Mouse (Mus musculus) hindbrain, embryonic 14.5 days (tissue): Measurements from ENCODE around the gene Cdt1. TPM values are rescaled to one million over a fixed set of nuclear protein-coding genes. Genes with fewer than 3 reads are reported as not detected.

Experiments
- ATAC-seq: fragments of 200-750 bp; cut with Nextera tagmentation; 2 replicates; pipeline ENCODE4 v1.8.0; 2017; ENCODE audit warnings: moderate number of reproducible peaks, mild to moderate bottlenecking, moderate TSS enrichment, moderate library complexity; ENCODE audit not compliant: low FRiP score
- DNase-seq: peaks from one replicate; pipeline ENCODE4 v3.0.0-alpha.2; 2015; ENCODE audit warnings: low spot score
- H3K27ac ChIP-seq: fragments of 300-500 bp; sonication (generic); 2 replicates; pipeline ENCODE4 v1.5.1; 2014; ENCODE audit warnings: mild to moderate bottlenecking, moderate library complexity
- H3K27me3 ChIP-seq: fragments of 300-500 bp; sonication (generic); 2 replicates; pipeline ENCODE4 v1.6.1; 2014; ENCODE audit warnings: mild to moderate bottlenecking, low read length, mixed read lengths; ENCODE audit not compliant: control insufficient read depth, insufficient read depth
- H3K36me3 ChIP-seq: fragments of 300-500 bp; sonication (generic); replicated peaks from 2 replicates; pipeline ENCODE4 v1.6.1; 2014; ENCODE audit not compliant: control insufficient read depth, insufficient read depth
- H3K4me1 ChIP-seq: fragments of 300-500 bp; sonication (generic); replicated peaks from 2 replicates; pipeline ENCODE4 v1.6.1; 2014; ENCODE audit warnings: antibody characterized with exemption, low read length, mixed read lengths; ENCODE audit not compliant: control insufficient read depth, insufficient read depth
- H3K4me2 ChIP-seq: fragments of 300-500 bp; sonication (generic); replicated peaks from 2 replicates; pipeline ENCODE4 v1.6.1; 2014; ENCODE audit warnings: mild to moderate bottlenecking, moderate library complexity
- H3K4me3 ChIP-seq: fragments of 300-500 bp; sonication (generic); replicated peaks from 2 replicates; pipeline ENCODE4 v1.5.1; 2014; ENCODE audit warnings: mild to moderate bottlenecking, low read length
- H3K9ac ChIP-seq: fragments of 300-500 bp; sonication (generic); 2 replicates; pipeline ENCODE4 v1.6.1; 2014
- H3K9me3 ChIP-seq: fragments of 300-500 bp; sonication (generic); 2 replicates; pipeline ENCODE4 v1.6.1; 2016; ENCODE audit warnings: low read length; ENCODE audit not compliant: control insufficient read depth
- whole genome bisulfite sequencing: fragments of 180-500 bp; shearing (Covaris S2); extraction: QIAGEN DNeasy Blood & Tissue Kit; methylation state at CpG from one replicate; pipeline ENCODE4 v1.1.7; 2014; 5-methylcytosine and 5-hydroxymethylcytosine counted together
- microRNA-seq: library from miRNA; unstranded; fragments of <30 nt; microRNA quantifications from one replicate; pipeline ENCODE4, GENCODE M21; 2016
- polyA plus RNA-seq: library from polyadenylated mRNA; unstranded; fragments of >200 nt; fragmentation: Nextera tagmentation; extraction: Ambion mirVana; gene quantifications from 2 replicates; pipeline ENCODE4 v1.2.1, GENCODE M21; 2014

The Cdt1 gene
- polyA plus RNA-seq, 1 experiment from 2014 or later = 6.2 TPM

- DNase-seq (peak; percentile 99), ATAC-seq (peak; percentile 97)
- Histone ChIP-seq H3K36me3 (peaks cover 13% of the 10 kb centered on the region), H3K27me3 (no peaks in the 10 kb centered on the region), H3K9ac (peak within 1 kb of the TSS; percentile 89), H3K9me3 (no peaks in the 10 kb centered on the region), H3K4me3 (peak within 1 kb of the TSS; percentile 72), H3K27ac (peak within 1 kb of the TSS; percentile 88), H3K4me2 (peak within 1 kb of the TSS; percentile 85), H3K4me1 (peaks cover 17% of the 10 kb centered on the region)
- under 1% methylated on average over 55 of the region's 57 CpGs for WGBS
These were observed 43.7 kb downstream of the Cdt1 start, which contains the start of the genes Galns and Trappc2l for GRCm38 (mm10) chr8:122611295-122612133. Gene Galns, minus strand, starts transcription at chr8:122611463. Gene Trappc2l, plus strand, starts transcription at chr8:122611640.

GRCm38 (mm10) chr8:122616181-122616905 is 48.5 kb downstream of the Cdt1 start:
- Histone ChIP-seq H3K36me3 (peaks cover 13% of the 10 kb centered on the region), H3K9ac (no peak overlapping the region), H3K4me1 (peaks cover 9% of the 10 kb centered on the region), H3K9me3 (no peaks in the 10 kb centered on the region), H3K27ac (no peak overlapping the region), H3K4me3 (no peak overlapping the region), H3K4me2 (no peak overlapping the region), H3K27me3 (no peaks in the 10 kb centered on the region)
- ATAC-seq = no peak
- no peak for DNase-seq
- WGBS = 82% methylated on average over 9 of the region's 9 CpGs

DNA sequence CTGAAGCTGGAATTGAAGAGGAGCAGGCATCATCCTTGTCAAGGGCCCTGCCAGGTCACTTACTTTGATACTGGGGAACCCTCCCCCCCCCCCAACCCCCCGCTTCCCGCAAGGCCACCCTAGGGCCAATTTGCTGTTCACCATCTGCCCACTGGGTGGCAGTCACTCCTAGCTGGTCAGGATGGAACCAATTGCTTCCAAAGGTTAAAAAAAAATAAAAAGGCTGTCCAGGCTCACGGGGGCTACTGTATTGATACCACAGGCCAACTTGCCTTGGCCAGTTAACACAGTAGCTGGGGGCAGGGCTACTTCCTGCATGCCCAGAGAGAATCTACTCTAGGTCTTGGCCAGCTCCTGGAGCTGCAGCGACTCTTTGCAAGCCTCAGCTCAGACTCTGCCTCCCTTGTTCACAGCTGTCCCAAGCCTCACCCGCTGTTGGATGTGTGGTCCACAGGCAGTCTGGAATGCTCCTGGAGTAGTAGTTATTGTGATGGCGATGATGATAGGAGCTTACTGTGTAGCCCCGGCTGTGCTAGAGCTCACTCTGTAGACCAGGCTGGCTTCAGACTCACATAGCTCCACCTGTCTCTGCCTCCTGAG is 50.2 kb downstream of the Cdt1 start:
- Histone ChIP-seq H3K4me2 (no peak overlapping the region), H3K4me1 (no peaks in the 10 kb centered on the region; the same call in 1 of the 2 replicates)
- 26% methylated on average over 5 of the region's 7 CpGs for WGBS

GRCm38 (mm10) chr8:122618660-122619378 is 51.0 kb downstream of the Cdt1 start:
- H3K9ac ChIP-seq = no peak overlapping the region
- ATAC-seq = no peak
- DNase-seq = no peak
- H3K4me3 ChIP-seq = no peak overlapping the region
- H3K27me3 ChIP-seq = no peaks in the 10 kb centered on the region
- H3K4me1 ChIP-seq = no peaks in the 10 kb centered on the region; the same call in 1 of the 2 replicates
- no peak overlapping the region for H3K4me2 ChIP-seq
- peaks cover 13% of the 10 kb centered on the region for H3K36me3 ChIP-seq
- no peaks in the 10 kb centered on the region for H3K9me3 ChIP-seq
- WGBS = 74% methylated on average over 6 of the region's 6 CpGs
- H3K27ac ChIP-seq = no peak overlapping the region

More for the DNA sequence above, 50.2 kb downstream of the Cdt1 start:
- Histone ChIP-seq H3K4me3 (no peak overlapping the region), H3K36me3 (peaks cover 13% of the 10 kb centered on the region), H3K27ac (no peak overlapping the region), H3K27me3 (no peaks in the 10 kb centered on the region), H3K9ac (no peak overlapping the region), H3K9me3 (no peaks in the 10 kb centered on the region)
- ATAC-seq (no peak), DNase-seq (peak; percentile 89)

DNA sequence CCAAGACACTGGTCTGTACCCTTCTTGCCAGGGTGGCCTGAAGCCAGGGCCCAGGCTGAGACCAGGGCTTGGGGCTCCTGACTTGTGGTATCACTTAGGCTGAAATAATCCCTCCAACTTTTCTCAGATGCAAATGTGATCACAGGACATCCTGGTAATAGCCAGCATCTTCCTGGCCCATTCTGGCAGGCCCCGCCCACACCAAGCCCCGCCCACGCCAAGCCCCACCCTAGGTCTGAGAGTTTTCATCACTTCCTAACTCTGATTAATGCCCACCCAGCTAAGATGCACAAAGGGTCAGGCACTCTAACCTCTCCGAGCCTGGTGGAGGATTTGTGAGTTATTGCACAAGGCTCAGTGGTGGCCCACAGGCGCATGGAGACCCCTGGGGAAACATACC is 52.6 kb downstream of the Cdt1 start:
- DNase-seq (no peak), ATAC-seq (no peak)
- no peak overlapping the region for H3K9ac ChIP-seq
- H3K36me3 ChIP-seq = 0 out of 2 replicates have a peak, but pooled peaks cover 6% of the 10 kb centered on the region
- H3K27me3 ChIP-seq = no peaks in the 10 kb centered on the region
- H3K4me2 ChIP-seq = no peak overlapping the region
- no peaks in the 10 kb centered on the region; the same call in 1 of the 2 replicates for H3K4me1 ChIP-seq
- 44% methylated on average over 5 of the region's 5 CpGs for WGBS
- no peak overlapping the region for H3K4me3 ChIP-seq
- H3K27ac ChIP-seq = no peak overlapping the region
- no peaks in the 10 kb centered on the region for H3K9me3 ChIP-seq

GRCm38 (mm10) chr8:122622727-122623126 is 54.9 kb downstream of the Cdt1 start, which contains the start of gene Pabpn1l:
Gene Pabpn1l, minus strand, starts transcription at chr8:122622739.
- H3K36me3 ChIP-seq = 0 out of 2 replicates have a peak, but pooled peaks cover 1% of the 10 kb centered on the region
- no peaks in the 10 kb centered on the region for H3K9me3 ChIP-seq
- H3K27ac ChIP-seq = no peak within 1 kb of the TSS
- 78% methylated on average over 6 of the region's 6 CpGs for WGBS
- no peak within 1 kb of the TSS for H3K4me3 ChIP-seq
- no peaks in the 10 kb centered on the region; the same call in 1 of the 2 replicates for H3K4me1 ChIP-seq
- DNase-seq = no peak
- H3K4me2 ChIP-seq = no peak within 1 kb of the TSS
- no peaks in the 10 kb centered on the region for H3K27me3 ChIP-seq
- no peak within 1 kb of the TSS for H3K9ac ChIP-seq
- no peak for ATAC-seq

Small RNA genes within 50 kb of the gene (microRNA-seq; reads per million reads assigned to microRNA genes)
- not detected for gene Mir6396

Other genes with a start within 250 kb of the Cdt1 start
- 0.21 TPM in 1 of 2 replicates, not detected in the other for gene Trhr2, start 207.3 kb upstream of the Cdt1 start, polyA plus RNA-seq
- 22.9 and 23.4 TPM in 2 replicates for gene Zc3h18, start 191.4 kb upstream of the Cdt1 start, polyA plus RNA-seq
- gene Il17c, start 146.0 kb upstream of the Cdt1 start, polyA plus RNA-seq = not detected in 2 replicates
- 35.7 and 44.3 TPM in 2 replicates for gene Cyba, start 135.1 kb upstream of the Cdt1 start, polyA plus RNA-seq
- gene Mvd, start 124.6 kb upstream of the Cdt1 start, polyA plus RNA-seq = 61.3 and 75.6 TPM in 2 replicates
- gene Snai3, start 107.3 kb upstream of the Cdt1 start, polyA plus RNA-seq = not detected in 2 replicates
- gene Rnf166, start 92.0 kb upstream of the Cdt1 start, polyA plus RNA-seq = 31.6 and 32.6 TPM in 2 replicates
- gene Ctu2, start 91.9 kb upstream of the Cdt1 start, polyA plus RNA-seq = 77.8 and 80.2 TPM in 2 replicates
- gene Piezo1, start 16.7 kb upstream of the Cdt1 start, polyA plus RNA-seq = 3.1 and 3.7 TPM in 2 replicates
- gene Aprt, start 8.9 kb downstream of the Cdt1 start, polyA plus RNA-seq = 183 and 187 TPM in 2 replicates
- 5.8 and 6.0 TPM in 2 replicates for gene Galns, start 43.4 kb downstream of the Cdt1 start, polyA plus RNA-seq
- 118 and 130 TPM in 2 replicates for gene Trappc2l, start 43.6 kb downstream of the Cdt1 start, polyA plus RNA-seq
- not detected in 2 replicates for gene Pabpn1l, start 54.7 kb downstream of the Cdt1 start, polyA plus RNA-seq
- gene Cbfa2t3, start 131.1 kb downstream of the Cdt1 start, polyA plus RNA-seq = 22.4 and 27.7 TPM in 2 replicates
- gene Acsf3, start 207.5 kb downstream of the Cdt1 start, polyA plus RNA-seq = 14.5 and 16.5 TPM in 2 replicates